Mouse (Mus musculus) monocyte, adult 5-6 weeks (primary cell): ENCODE measurements around the gene Cpa4. TPM values are rescaled to one million over a fixed set of nuclear protein-coding genes. Genes with fewer than 3 reads are reported as not detected.

Experiments
- ATAC-seq: fragments of 153-309, 156-312 bp; replicated peaks from 2 replicates; pipeline ENCODE4 v1.8.0; 2017; ENCODE audit warnings: mild to moderate bottlenecking; ENCODE audit not compliant: low TSS enrichment, insufficient number of reproducible peaks, severe bottlenecking, poor library complexity, low FRiP score
- total RNA-seq: library from RNA; stranded (forward); fragments of 200-1000, 200-491, 200-594 nt; gene quantifications from 3 replicates; pipeline ENCODE4 v1.2.3, GENCODE M21; 2017

Cpa4 gene
- total RNA-seq, 1 experiment from 2014 or later = not detected

GRCm38 (mm10) chr6:30579961-30580840 is 12.0 kb downstream of the Cpa4 start:
- no peak for ATAC-seq

- no peak for ATAC-seq
Observed at GRCm38 (mm10) chr6:30580841-30581176, 12.6 kb downstream of the Cpa4 start.

GRCm38 (mm10) chr6:30586886-30587442 is 18.8 kb downstream of the Cpa4 start:
- no peak for ATAC-seq

DNA sequence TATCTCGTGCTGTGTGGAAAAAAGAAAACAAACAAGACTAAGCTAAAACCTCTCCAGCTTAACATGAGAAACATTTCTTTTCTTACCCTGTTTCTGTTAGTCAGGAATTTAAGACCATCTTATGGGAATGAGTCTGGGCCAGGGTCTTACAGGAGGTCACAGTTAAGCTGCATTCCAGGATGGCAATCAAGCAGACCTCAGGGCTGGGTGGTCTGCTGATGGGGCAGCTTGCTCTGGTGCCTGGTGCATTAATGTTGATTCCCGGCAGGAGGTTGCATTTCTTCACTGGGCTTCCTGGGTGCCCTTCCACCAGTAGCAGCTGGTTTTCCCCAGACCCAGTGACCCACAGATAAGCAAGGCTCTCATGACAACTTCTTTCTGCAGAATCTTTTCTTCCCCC is 21.6 kb downstream of the Cpa4 start:
- ATAC-seq = no peak

DNA sequence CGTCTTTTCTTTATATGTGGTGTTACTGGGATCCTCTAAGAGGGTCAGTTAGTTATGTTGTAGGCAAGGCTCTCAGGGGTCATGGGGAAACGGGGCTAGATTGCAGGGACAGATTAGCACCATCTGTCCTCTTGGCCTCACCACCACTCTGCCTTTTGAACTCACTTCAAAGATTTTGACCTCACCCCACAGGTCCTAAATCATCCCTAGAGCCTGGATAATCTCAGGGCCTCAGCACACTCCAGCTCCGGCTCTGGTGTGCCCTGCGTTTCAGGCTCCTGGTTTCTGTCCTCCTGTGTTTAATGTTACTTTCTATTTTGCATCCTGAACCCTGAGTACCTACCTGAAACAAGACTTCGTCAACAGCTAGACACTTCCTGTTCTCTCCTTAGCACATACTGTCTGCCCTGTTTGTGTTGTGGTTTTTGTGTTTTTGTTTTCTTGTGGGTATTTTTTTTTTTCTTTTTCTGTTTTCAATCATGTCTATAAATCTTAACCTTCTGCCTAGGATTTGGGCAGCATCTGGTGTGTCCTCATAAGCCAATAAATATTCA is 23.8 kb downstream of the Cpa4 start:
- no peak for ATAC-seq

GRCm38 (mm10) chr6:30592417-30592974 is 24.3 kb downstream of the Cpa4 start:
- ATAC-seq = no peak

- ATAC-seq = no peak
Observed at GRCm38 (mm10) chr6:30594364-30594763, 26.2 kb downstream of the Cpa4 start.

GRCm38 (mm10) chr6:30596230-30596898 is 28.2 kb downstream of the Cpa4 start:
- no peak for ATAC-seq

- no peak for ATAC-seq
Observed at GRCm38 (mm10) chr6:30600033-30600432, 31.9 kb downstream of the Cpa4 start.

DNA sequence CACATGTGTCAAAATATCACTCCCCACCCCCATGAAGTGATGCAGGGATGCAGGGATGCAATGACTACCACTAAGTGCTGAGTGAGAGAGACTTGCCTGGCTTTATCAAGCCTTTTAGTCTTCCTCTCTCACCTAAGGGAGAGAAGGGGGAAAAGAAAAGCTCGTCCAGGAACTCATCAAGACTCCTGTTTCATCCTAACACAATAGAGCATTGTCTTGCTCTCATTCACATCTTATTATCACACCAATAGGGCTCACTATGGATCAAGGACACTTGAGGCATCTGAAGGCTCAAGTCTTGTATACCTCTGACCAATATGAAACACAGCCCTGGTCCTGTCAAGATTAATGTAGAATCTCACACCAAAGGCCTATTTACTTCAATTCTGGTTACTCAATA is 32.8 kb downstream of the Cpa4 start:
- ATAC-seq = no peak

- no peak for ATAC-seq
Observed at GRCm38 (mm10) chr6:30604342-30604867, 36.2 kb downstream of the Cpa4 start.

DNA sequence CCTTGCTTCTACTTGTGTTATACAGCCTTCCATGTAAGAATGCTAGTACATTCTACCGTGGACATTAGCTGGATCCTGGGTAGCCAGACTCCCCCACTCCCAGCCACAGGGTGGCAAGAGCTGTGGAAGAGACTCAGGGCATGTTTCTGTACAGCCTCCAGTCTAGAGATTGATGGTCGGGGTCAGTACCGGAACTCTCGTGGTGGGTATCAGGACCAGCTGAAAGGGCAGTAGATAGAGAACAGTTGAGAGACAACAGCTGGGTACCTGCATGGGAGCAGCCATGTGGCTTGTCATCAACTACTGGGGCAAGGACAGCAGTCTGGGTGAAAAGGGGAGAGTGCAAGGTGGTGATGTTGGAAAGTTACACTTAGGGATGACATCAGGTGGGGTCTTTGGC is 36.9 kb downstream of the Cpa4 start:
- no peak for ATAC-seq

- no peak for ATAC-seq
Observed at GRCm38 (mm10) chr6:30605672-30606071, 37.5 kb downstream of the Cpa4 start.

GRCm38 (mm10) chr6:30610710-30611109 is 42.5 kb downstream of the Cpa4 start, which contains the start of gene Cpa5:
TSS of gene Cpa5 (plus strand) at chr6:30611010.
- no peak for ATAC-seq

DNA sequence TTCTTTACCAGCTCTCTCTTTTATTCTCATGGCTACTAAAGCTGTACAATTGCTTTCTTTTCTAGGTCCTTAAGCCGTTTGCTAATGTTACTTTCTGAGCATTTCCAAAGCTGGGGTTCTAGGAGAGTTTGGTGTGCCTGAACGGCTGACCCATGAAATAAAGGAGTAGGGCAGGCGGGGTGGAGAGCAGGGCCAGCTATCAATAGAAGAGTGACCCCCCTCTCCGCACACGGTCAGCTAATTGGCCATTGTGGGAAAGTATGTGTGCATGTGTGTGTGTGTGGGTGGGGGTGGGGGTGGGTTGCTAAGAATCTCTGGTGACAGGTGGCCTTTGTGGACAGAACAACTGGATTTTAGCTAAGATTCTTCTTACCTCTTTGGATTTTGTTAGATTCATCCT is 43.0 kb downstream of the Cpa4 start:
- ATAC-seq = no peak

DNA sequence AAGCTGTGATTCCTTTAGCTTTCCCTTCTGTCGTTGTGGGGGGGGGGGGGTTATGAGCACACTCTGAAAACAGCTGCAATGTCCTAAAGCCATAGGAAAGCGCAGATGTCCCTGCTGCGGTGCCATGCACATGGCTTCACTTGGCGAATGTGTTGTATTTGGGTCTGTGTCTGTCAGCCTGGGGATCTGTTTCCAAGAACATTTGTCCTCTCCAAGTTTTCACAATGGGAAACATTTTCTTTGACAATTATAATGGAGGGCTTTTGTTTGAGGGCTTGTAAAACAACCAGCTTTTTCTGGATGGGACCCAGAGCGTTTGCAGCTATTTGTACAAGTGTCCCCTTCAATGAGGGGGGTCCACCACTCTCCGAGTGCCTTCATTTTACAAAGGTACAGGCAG is 46.1 kb downstream of the Cpa4 start:
- ATAC-seq = no peak

DNA sequence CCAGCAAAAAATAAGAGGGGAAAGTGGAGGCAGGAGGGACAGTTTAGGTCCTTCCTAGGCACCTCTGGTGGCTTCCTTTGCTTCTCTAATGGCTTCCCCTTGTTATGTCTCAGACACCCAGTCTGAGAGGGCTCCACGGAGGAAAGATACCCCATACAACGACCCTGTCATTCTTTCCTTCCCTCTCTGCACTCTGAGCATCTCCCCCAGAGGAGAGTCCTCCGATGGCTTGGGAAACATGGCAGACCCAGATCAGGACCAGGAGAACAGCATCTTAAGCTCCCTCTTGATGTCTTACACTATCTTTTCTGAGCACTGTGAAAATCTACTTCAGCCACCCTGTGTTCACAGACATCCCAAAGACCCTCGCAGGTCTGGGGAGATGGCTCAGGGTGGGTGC is 47.6 kb downstream of the Cpa4 start:
- ATAC-seq = no peak

DNA sequence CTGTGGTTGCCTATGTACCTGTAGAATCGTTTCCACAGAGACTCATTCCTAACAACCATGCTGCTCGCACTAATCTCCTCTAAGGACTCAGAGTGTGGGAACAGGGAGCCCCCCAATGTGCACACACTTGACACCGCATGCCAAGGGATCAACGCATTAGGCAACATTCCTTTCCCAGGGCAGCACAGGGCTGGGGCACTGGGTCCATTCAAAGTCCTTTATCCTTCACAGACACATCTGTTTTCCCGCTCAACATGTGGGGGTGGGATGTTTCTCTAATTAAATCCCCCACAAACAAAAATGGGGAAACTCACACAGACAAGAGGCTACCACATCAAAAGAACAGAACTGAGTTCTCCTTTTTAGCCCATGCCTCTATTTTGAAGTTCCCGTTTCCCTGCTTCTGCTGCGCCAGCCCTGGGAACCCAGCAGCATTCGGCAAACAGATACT is 48.3 kb downstream of the Cpa4 start:
- ATAC-seq = peak; percentile 60
